Mouse (Mus musculus) kidney, postnatal 25 days (tissue): ENCODE measurements around the gene Scaper.

Source experiments
- DNase-seq, 2 experiments: peaks; one replicate each; pipeline ENCODE4 v3.0.0; 2021; ENCODE audit warnings: mixed read lengths in 2 of 2

Scaper gene

GRCm38 (mm10) chr9:55598594-55598993, 339.3 kb downstream of the Scaper start:
- no peak for DNase-seq

GRCm38 (mm10) chr9:55586141-55586540, 351.8 kb downstream of the Scaper start:
- no peak for DNase-seq

GRCm38 (mm10) chr9:55581414-55581813, 356.5 kb downstream of the Scaper start:
- no peak for DNase-seq

DNA sequence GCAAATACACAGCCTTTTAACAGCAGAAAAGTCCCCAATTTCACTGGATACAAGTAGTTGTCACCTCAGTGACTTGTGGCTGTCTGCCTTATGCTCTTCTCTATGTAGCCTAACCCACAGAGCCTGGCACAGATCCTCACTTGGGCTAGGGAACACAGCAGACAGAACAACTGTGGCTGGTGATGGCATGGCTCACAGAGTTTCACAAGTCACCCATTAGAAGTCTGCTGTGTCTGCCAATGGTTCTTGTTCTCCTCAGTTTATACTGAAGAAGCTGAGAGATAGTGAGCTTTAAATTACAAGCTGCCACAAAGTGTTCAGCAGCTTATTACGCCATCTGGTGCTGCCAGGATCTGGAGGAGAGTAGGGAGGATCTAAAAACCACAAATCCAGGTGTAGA, 361.3 kb downstream of the Scaper start:
- no peak for DNase-seq

DNA sequence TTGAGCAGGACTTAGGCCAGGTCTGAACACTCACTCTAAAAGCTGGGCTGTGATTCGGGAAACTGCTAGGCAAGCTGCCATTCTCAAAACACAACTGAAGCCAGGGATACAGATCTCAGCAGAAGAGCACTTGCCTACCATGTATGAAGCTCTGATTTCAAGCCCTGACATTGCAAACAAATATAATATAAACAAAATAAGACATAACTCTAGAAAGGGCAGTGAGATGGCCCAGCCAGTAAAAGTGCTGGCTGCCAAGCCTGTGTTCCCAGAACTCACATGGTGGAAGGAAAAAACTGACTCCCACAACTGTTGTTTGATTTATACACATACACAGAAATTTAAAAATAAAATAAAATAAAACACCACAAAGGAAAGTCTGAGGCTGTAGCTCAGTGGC, 366.8 kb downstream of the Scaper start:
- DNase-seq, result no peak

- DNase-seq, result peak in 1 of 2 experiments; percentile 12
These were observed 369.3 kb downstream of the Scaper start for GRCm38 (mm10) chr9:55568466-55569159.

GRCm38 (mm10) chr9:55560960-55561359, 377.0 kb downstream of the Scaper start:
- DNase-seq, result no peak

GRCm38 (mm10) chr9:55554986-55555385, 382.9 kb downstream of the Scaper start:
- no peak for DNase-seq

DNA sequence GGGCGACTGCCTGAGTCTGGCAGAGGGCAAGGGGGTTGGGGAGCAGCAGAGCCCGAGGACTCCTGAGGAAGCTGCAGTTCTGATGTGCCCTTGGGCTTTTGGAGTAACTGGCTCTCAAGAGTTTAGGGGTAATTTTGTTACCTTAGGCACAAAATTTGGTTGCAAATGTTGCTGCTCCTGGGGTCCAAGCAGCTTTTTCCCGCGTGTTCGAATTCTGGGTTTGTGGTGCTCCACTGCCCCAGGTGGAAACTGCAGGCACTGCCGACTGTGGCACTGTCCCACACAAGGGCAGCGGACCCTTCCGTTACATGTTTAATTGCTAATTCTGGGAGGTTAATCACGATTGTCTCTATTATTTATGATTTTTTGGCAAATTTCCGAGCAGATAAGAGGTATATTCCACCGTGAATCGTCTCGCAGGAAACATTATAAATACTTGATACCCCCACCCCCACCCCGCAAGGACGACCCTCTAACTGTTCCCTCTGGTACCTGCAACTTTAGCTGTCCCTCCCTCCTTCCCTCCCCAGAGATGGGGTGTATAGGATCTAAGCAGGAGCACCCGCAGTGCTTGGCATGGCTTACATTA, 388.5 kb downstream of the Scaper start:
- DNase-seq, result no peak

- DNase-seq, result peak in 1 of 2 experiments; percentile 32
These were observed 389.0 kb downstream of the Scaper start for GRCm38 (mm10) chr9:55548871-55549270.

- DNase-seq, result peak; percentile 48 to 77
These were observed 391.5 kb downstream of the Scaper start for GRCm38 (mm10) chr9:55546176-55547010.

- DNase-seq, result peak; percentile 7 to 41
These were observed 392.3 kb downstream of the Scaper start for GRCm38 (mm10) chr9:55545556-55546175.

GRCm38 (mm10) chr9:55544861-55545555, 392.9 kb downstream of the Scaper start:
- peak; percentile 18 to 42 for DNase-seq

GRCm38 (mm10) chr9:55543703-55544401, 394.1 kb downstream of the Scaper start:
- peak; percentile 29 to 49 for DNase-seq

GRCm38 (mm10) chr9:55543336-55543702, 394.6 kb downstream of the Scaper start:
- DNase-seq, result no peak

DNA sequence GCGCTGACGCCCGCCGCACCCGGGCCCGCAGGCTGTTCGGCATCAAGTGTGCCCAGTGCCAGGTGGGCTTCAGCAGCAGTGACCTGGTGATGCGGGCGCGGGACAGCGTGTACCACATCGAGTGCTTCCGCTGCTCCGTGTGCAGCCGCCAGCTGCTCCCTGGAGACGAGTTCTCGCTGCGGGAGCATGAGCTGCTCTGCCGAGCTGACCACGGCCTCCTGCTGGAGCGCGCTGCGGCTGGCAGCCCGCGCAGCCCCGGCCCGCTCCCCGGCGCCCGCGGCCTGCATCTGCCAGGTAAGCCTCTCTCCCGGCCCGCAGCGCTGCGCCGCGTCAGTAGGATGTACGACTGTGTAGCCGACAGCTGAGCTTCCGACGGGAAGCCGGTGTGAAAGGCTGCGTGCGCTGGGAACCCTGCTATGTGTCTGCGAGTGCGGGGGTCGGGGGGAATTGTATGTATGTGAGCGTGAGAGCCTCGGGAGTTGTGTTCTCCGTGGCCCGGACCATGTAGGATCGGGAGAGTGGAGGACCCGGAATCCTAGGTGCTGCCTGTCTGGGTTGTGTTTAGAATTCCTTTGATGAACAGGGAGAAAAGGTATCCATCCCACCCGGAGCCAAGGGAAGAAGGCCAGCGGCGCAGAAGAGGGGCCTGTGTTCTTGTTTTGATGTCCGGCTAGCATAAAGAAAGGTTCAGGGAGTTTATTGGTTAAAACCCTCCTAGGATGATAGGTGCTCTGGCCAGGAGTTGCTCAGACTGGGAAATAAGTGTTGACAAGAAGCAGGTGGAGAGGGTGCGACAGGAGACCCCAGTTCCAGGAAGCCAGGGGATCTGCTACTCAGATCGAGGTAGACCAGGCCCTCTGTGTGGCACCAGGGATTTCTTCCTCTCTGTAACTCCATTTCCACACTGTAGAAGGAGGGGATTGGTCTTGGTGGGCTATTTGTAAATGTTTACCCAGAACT, 395.3 kb downstream of the Scaper start:
- peak; percentile 9 to 35 for DNase-seq

GRCm38 (mm10) chr9:55541681-55542365, 396.1 kb downstream of the Scaper start:
- peak; percentile 44 to 51 for DNase-seq

DNA sequence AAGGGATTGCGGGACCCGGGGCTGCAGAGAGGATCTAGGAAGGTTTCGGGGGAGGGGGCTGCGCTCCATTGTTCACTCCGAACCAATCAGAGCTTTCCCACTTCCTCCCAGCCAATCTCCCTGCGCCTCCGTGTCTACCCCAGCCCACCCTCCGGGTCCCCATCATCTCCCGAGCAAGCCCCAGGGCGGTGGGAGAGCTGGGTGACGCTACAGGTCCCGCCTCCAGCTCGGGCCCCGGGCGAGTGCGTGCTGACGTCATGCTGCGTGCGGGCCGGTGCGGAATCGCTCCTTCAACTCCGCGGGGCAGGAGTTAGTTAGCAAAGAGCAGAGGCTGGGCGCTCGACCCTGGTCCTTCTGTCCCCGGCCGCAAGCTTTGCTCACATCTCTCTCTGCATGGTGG, 397.0 kb downstream of the Scaper start:
- peak; percentile 19 to 53 for DNase-seq

- no peak for DNase-seq
These were observed 397.5 kb downstream of the Scaper start for GRCm38 (mm10) chr9:55540391-55540770.
